Mouse (Mus musculus) kidney, embryonic 16.5 days (tissue): ENCODE results near the gene Olfr896-ps1. TPM values are rescaled to one million over a fixed set of nuclear protein-coding genes. Genes with fewer than 3 reads are reported as not detected.

ENCODE experiments used
- ATAC-seq: fragments of 200-750 bp; cut with Nextera tagmentation; 2 replicates; pipeline ENCODE4 v1.8.0; 2017; ENCODE audit warnings: moderate TSS enrichment; ENCODE audit not compliant: low FRiP score, low TSS enrichment
- H3K27ac ChIP-seq: fragments of 300-500 bp; sonication (generic); 2 replicates; pipeline ENCODE4 v1.5.1; 2014; ENCODE audit warnings: low read length
- H3K27me3 ChIP-seq: fragments of 300-500 bp; sonication (generic); 2 replicates; pipeline ENCODE4 v1.6.1; 2014; ENCODE audit warnings: low read length, control low read depth, mixed read lengths; ENCODE audit not compliant: insufficient read depth
- H3K36me3 ChIP-seq: fragments of 300-500 bp; sonication (generic); 2 replicates; pipeline ENCODE4 v1.6.1; 2014; ENCODE audit warnings: low read length, control low read depth, mixed read lengths; ENCODE audit not compliant: insufficient read depth
- H3K4me1 ChIP-seq: fragments of 300-500 bp; sonication (generic); 2 replicates; pipeline ENCODE4 v1.6.1; 2014; ENCODE audit warnings: low read length, control low read depth, mixed read lengths; ENCODE audit not compliant: insufficient read depth
- H3K4me2 ChIP-seq: fragments of 300-500 bp; sonication (generic); replicated peaks from 2 replicates; pipeline ENCODE4 v1.6.1; 2014; ENCODE audit warnings: low read depth, low read length
- H3K4me3 ChIP-seq: fragments of 300-500 bp; sonication (generic); 2 replicates; pipeline ENCODE4 v1.5.1; 2014; ENCODE audit warnings: mild to moderate bottlenecking, low read length
- H3K9ac ChIP-seq: fragments of 300-500 bp; sonication (generic); replicated peaks from 2 replicates; pipeline ENCODE4 v1.6.1; 2014; ENCODE audit warnings: low read length
- H3K9me3 ChIP-seq: fragments of 300-500 bp; sonication (generic); 2 replicates; pipeline ENCODE4 v1.6.1; 2016; ENCODE audit warnings: low read length, control low read depth
- WGBS: fragments of 180-500 bp; shearing (Covaris S2); extraction: QIAGEN DNeasy Blood & Tissue Kit; methylation state at CpG from one replicate; pipeline ENCODE4 v1.1.7; 2014; 5-methylcytosine and 5-hydroxymethylcytosine counted together
- polyA plus RNA-seq: library from polyadenylated mRNA; unstranded; fragments of >200 nt; fragmentation: Nextera tagmentation; extraction: Ambion mirVana; gene quantifications from 2 replicates; pipeline ENCODE4 v1.2.1, GENCODE M21; 2015

Gene Olfr896-ps1
- polyA plus RNA-seq, result not detected in 2 replicates

GRCm38 (mm10) chr9:38290807-38291206 lies at the start of gene Olfr896-ps1:
Gene Olfr896-ps1 (plus strand): TSS chr9:38291107.
- Histone ChIP-seq H3K9ac (no peak within 1 kb of the TSS), H3K9me3 (no peaks in the 10 kb centered on the region), H3K4me3 (no peak within 1 kb of the TSS), H3K27me3 (no peaks in the 10 kb centered on the region), H3K4me1 (no peaks in the 10 kb centered on the region), H3K27ac (no peak within 1 kb of the TSS), H3K4me2 (no peak within 1 kb of the TSS), H3K36me3 (no peaks in the 10 kb centered on the region)
- WGBS, result 90% methylated on average over 1 of the region's 1 CpGs
- ATAC-seq, result no peak

GRCm38 (mm10) chr9:38252474-38252873 lies 38.4 kb upstream of the Olfr896-ps1 start, which contains the start of gene Olfr143:
Gene Olfr143 (plus strand): TSS chr9:38252774.
- H3K27me3 ChIP-seq, result no peaks in the 10 kb centered on the region
- H3K4me3 ChIP-seq, result no peak within 1 kb of the TSS
- H3K9me3 ChIP-seq, result no peaks in the 10 kb centered on the region
- no peaks in the 10 kb centered on the region for H3K36me3 ChIP-seq
- ATAC-seq, result no peak
- no peak within 1 kb of the TSS for H3K9ac ChIP-seq
- H3K4me2 ChIP-seq, result no peak within 1 kb of the TSS
- H3K4me1 ChIP-seq, result no peaks in the 10 kb centered on the region
- H3K27ac ChIP-seq, result no peak within 1 kb of the TSS

GRCm38 (mm10) chr9:38267551-38267950 lies 23.4 kb upstream of the Olfr896-ps1 start, which contains the start of gene Olfr895:
Gene Olfr895 (plus strand): TSS chr9:38267851.
- Histone ChIP-seq H3K27me3 (no peaks in the 10 kb centered on the region), H3K4me2 (no peak within 1 kb of the TSS), H3K4me3 (no peak within 1 kb of the TSS), H3K9me3 (no peaks in the 10 kb centered on the region), H3K27ac (no peak within 1 kb of the TSS), H3K9ac (no peak within 1 kb of the TSS), H3K4me1 (no peaks in the 10 kb centered on the region), H3K36me3 (no peaks in the 10 kb centered on the region)
- no peak for ATAC-seq

GRCm38 (mm10) chr9:38328760-38329159 lies 37.9 kb downstream of the Olfr896-ps1 start, which contains the start of gene Olfr25:
Gene Olfr25 (plus strand): TSS chr9:38329060.
- Histone ChIP-seq H3K27me3 (no peaks in the 10 kb centered on the region), H3K27ac (no peak within 1 kb of the TSS), H3K4me1 (no peaks in the 10 kb centered on the region), H3K4me3 (no peak within 1 kb of the TSS), H3K9ac (no peak within 1 kb of the TSS), H3K4me2 (no peak within 1 kb of the TSS), H3K9me3 (no peaks in the 10 kb centered on the region), H3K36me3 (no peaks in the 10 kb centered on the region)
- no peak for ATAC-seq
- WGBS, result 78% methylated on average over 3 of the region's 3 CpGs

Other genes starting within 250 kb of the Olfr896-ps1 start
- gene Olfr884, start 244.6 kb upstream of the Olfr896-ps1 start, polyA plus RNA-seq, result not detected in 2 replicates
- not detected in 2 replicates for gene Olfr885, start 229.8 kb upstream of the Olfr896-ps1 start, polyA plus RNA-seq
- not detected in 2 replicates for gene Olfr887, start 207.0 kb upstream of the Olfr896-ps1 start, polyA plus RNA-seq
- gene Olfr888, start 183.0 kb upstream of the Olfr896-ps1 start, polyA plus RNA-seq, result not detected in 2 replicates
- gene Olfr889, start 175.9 kb upstream of the Olfr896-ps1 start, polyA plus RNA-seq, result 0.03 and 0.06 TPM in 2 replicates
- gene Olfr890, start 148.6 kb upstream of the Olfr896-ps1 start, polyA plus RNA-seq, result not detected in 2 replicates
- not detected in 2 replicates for gene Olfr891, start 110.3 kb upstream of the Olfr896-ps1 start, polyA plus RNA-seq
- gene Olfr893, start 82.7 kb upstream of the Olfr896-ps1 start, polyA plus RNA-seq, result not detected in 2 replicates
- gene Olfr894, start 73.1 kb upstream of the Olfr896-ps1 start, polyA plus RNA-seq, result not detected in 2 replicates
- not detected in 2 replicates for gene Olfr143, start 38.3 kb upstream of the Olfr896-ps1 start, polyA plus RNA-seq
- gene Olfr895, start 23.3 kb upstream of the Olfr896-ps1 start, polyA plus RNA-seq, result not detected in 2 replicates
- not detected in 2 replicates for gene Olfr25, start 38.0 kb downstream of the Olfr896-ps1 start, polyA plus RNA-seq
- gene Olfr898, start 57.3 kb downstream of the Olfr896-ps1 start, polyA plus RNA-seq, result not detected in 2 replicates
- gene Olfr250, start 75.8 kb downstream of the Olfr896-ps1 start, polyA plus RNA-seq, result not detected in 2 replicates
- gene Olfr251, start 86.0 kb downstream of the Olfr896-ps1 start, polyA plus RNA-seq, result not detected in 2 replicates
- not detected in 2 replicates for gene Olfr147, start 110.6 kb downstream of the Olfr896-ps1 start, polyA plus RNA-seq
- not detected in 2 replicates for gene Olfr901, start 138.3 kb downstream of the Olfr896-ps1 start, polyA plus RNA-seq
- gene Olfr902, start 156.5 kb downstream of the Olfr896-ps1 start, polyA plus RNA-seq, result not detected in 2 replicates
- gene Olfr904, start 172.0 kb downstream of the Olfr896-ps1 start, polyA plus RNA-seq, result not detected in 2 replicates
- gene Olfr905, start 180.0 kb downstream of the Olfr896-ps1 start, polyA plus RNA-seq, result not detected in 2 replicates
- gene Olfr906, start 196.0 kb downstream of the Olfr896-ps1 start, polyA plus RNA-seq, result not detected in 2 replicates
- gene Olfr907, start 204.7 kb downstream of the Olfr896-ps1 start, polyA plus RNA-seq, result not detected in 2 replicates
- gene Olfr911-ps1, start 230.5 kb downstream of the Olfr896-ps1 start, polyA plus RNA-seq, result not detected in 2 replicates
- gene Olfr910, start 246.7 kb downstream of the Olfr896-ps1 start, polyA plus RNA-seq, result not detected in 2 replicates